Mouse (Mus musculus) cerebellum, adult 11 months (tissue): Measurements from ENCODE around the gene Zhx3.

ENCODE experiments used
- DNase-seq: peaks from one replicate; pipeline ENCODE4 v3.0.0; 2022

The Zhx3 gene

GRCm38 (mm10) chr2:160881462-160882101 lies 8.8 kb upstream of the Zhx3 start:
- no peak for DNase-seq

- no peak for DNase-seq
Measured at GRCm38 (mm10) chr2:160880453-160881195, 7.8 kb upstream of the Zhx3 start, which contains the start of gene Lpin3. Gene Lpin3, plus strand, starts transcription at chr2:160880670.

- DNase-seq, result no peak
Measured at GRCm38 (mm10) chr2:160876115-160876514, 3.3 kb upstream of the Zhx3 start.

GRCm38 (mm10) chr2:160874231-160874877 lies 1.6 kb upstream of the Zhx3 start:
- DNase-seq, result no peak

GRCm38 (mm10) chr2:160872395-160872794 lies 403 bp downstream of the Zhx3 start:
- peak; percentile 74 for DNase-seq

GRCm38 (mm10) chr2:160871310-160871709 lies 1.5 kb downstream of the Zhx3 start:
- no peak for DNase-seq

GRCm38 (mm10) chr2:160869446-160869845 lies 3.4 kb downstream of the Zhx3 start:
- no peak for DNase-seq

- DNase-seq, result peak; percentile 37
Measured at GRCm38 (mm10) chr2:160865266-160865665, 7.5 kb downstream of the Zhx3 start.

- DNase-seq, result no peak
Measured at GRCm38 (mm10) chr2:160864112-160864511, 8.7 kb downstream of the Zhx3 start.

GRCm38 (mm10) chr2:160860363-160860762 lies 12.4 kb downstream of the Zhx3 start:
- DNase-seq, result no peak

GRCm38 (mm10) chr2:160856359-160857102 lies 16.3 kb downstream of the Zhx3 start:
- DNase-seq, result no peak

- peak; percentile 25 for DNase-seq
Measured at GRCm38 (mm10) chr2:160854687-160855086, 18.1 kb downstream of the Zhx3 start.

- DNase-seq, result no peak
Measured at GRCm38 (mm10) chr2:160850360-160850759, 22.4 kb downstream of the Zhx3 start.

- DNase-seq, result no peak
Measured at GRCm38 (mm10) chr2:160849617-160850240, 23.1 kb downstream of the Zhx3 start.

- no peak for DNase-seq
Measured at GRCm38 (mm10) chr2:160848186-160848585, 24.6 kb downstream of the Zhx3 start.

- DNase-seq, result no peak
Measured at GRCm38 (mm10) chr2:160847664-160848063, 25.1 kb downstream of the Zhx3 start.

- DNase-seq, result no peak
Measured at GRCm38 (mm10) chr2:160840838-160841237, 32.0 kb downstream of the Zhx3 start.

- DNase-seq, result no peak
Measured at GRCm38 (mm10) chr2:160810802-160811201, 62.0 kb downstream of the Zhx3 start.

GRCm38 (mm10) chr2:160810376-160810775 lies 62.4 kb downstream of the Zhx3 start:
- DNase-seq, result no peak

GRCm38 (mm10) chr2:160806091-160806521 lies 66.7 kb downstream of the Zhx3 start:
- DNase-seq, result no peak

- no peak for DNase-seq
Measured at GRCm38 (mm10) chr2:160804794-160805527, 67.8 kb downstream of the Zhx3 start.

- no peak for DNase-seq
Measured at GRCm38 (mm10) chr2:160802326-160802725, 70.5 kb downstream of the Zhx3 start.
